14 mouse cellular contexts compared by ENCODE assay signal in genomic region chr13:23759251-23759771, GRCm38 (mm10). TPM values are rescaled to one million over a fixed set of nuclear protein-coding genes. Genes with fewer than 3 reads are reported as not detected.
DNase-seq lines count a peak whose midpoint lies in the region; ATAC-seq and TF ChIP-seq lines count a peak whose summit lies in the region.
"Had no signal": no experiment of that assay in that cellular context is flagged by ENCODE, and none has a peak within 500 bp of the region (broad histone marks: within the 10 kb centered on the region; RNA-seq: fewer than 3 reads in every experiment).

No protein-coding gene starts in this region.

- ATAC-seq in hindbrain, embryonic 11.5 days (ENCODE audit: low FRiP score) = no peak
- ATAC-seq in liver, embryonic 12.5 days = no peak
- ATAC-seq in hindbrain, embryonic 12.5 days (ENCODE audit: low FRiP score) = no peak
- ATAC-seq: activated CD4-positive, CD25-positive, alpha-beta regulatory T cell, adult 4 months had no signal

- H3K4me3 ChIP-seq in hindbrain, embryonic 10.5 days = 0 out of 2 replicates have a peak overlapping the region, but pooled peaks have one; percentile 66
- no peak overlapping the region for H3K4me3 ChIP-seq in hindbrain, embryonic 11.5 days (ENCODE audit: low read depth, low read length)
- H3K4me3 ChIP-seq in E14TG2a.4 (replicated peaks; ENCODE audit: low read length) (0 out of 2 replicates have a peak overlapping the region, but pooled peaks have one; percentile 68), ES-E14 (ENCODE audit: insufficient read depth in 1 of 2, low read depth in 1 of 2, low read length in 2 of 2, poor library complexity in 1 of 2, severe bottlenecking in 1 of 2) (no peak overlapping the region)
- peak overlapping the region; percentile 63; the same call in 1 of the 2 replicates for H3K4me3 ChIP-seq in liver, embryonic 12.5 days
- H3K4me3 ChIP-seq in hindbrain, embryonic 12.5 days = no peak overlapping the region

- in situ Hi-C loops in ES-E14 (cut with MboI; ENCODE audit: low sequenced_read_pairs in 2 of 2, unreplicated experiment in 2 of 2) = loop anchor here in 1 of 2 experiments (25.0 kb wide), 1 partner anchor 1722 kb away; the partner anchor contains the start of genes Hist1h2ag, Hist1h2ah, Hist1h2bj and Hist1h2bk

- no peak for TF ChIP-seq CTCF in E14TG2a.4 (conservative IDR thresholded peaks at IDR 0.05; ENCODE audit: low read length)

- no peaks in the 10 kb centered on the region for H3K27me3 ChIP-seq in hindbrain, embryonic 10.5 days (ENCODE audit: insufficient read depth, poor library complexity, severe bottlenecking)
- H3K27me3 ChIP-seq in hindbrain, embryonic 11.5 days (ENCODE audit: control insufficient read depth, insufficient read depth, low read length) = no peaks in the 10 kb centered on the region
- no peaks in the 10 kb centered on the region for H3K27me3 ChIP-seq in E14TG2a.4 (ENCODE audit: insufficient read depth, low read length)
- no peaks in the 10 kb centered on the region for H3K27me3 ChIP-seq in liver, embryonic 12.5 days (replicated peaks)
- H3K27me3 ChIP-seq in hindbrain, embryonic 12.5 days = no peaks in the 10 kb centered on the region
- H3K27me3 ChIP-seq: limb, embryonic 15.5 days; megakaryocyte, embryonic 14.5 days had no signal

- H3K36me3 ChIP-seq in hindbrain, embryonic 10.5 days = no peaks in the 10 kb centered on the region
- no peaks in the 10 kb centered on the region for H3K36me3 ChIP-seq in hindbrain, embryonic 11.5 days (ENCODE audit: control insufficient read depth, insufficient read depth, low read length)
- H3K36me3 ChIP-seq in E14TG2a.4 (ENCODE audit: insufficient read depth, low read length) (no peaks in the 10 kb centered on the region), ES-E14 (ENCODE audit: control insufficient read depth, insufficient read depth, low read length, poor library complexity, severe bottlenecking) (no peaks in the 10 kb centered on the region)
- H3K36me3 ChIP-seq in liver, embryonic 12.5 days = no peaks in the 10 kb centered on the region
- H3K36me3 ChIP-seq in hindbrain, embryonic 12.5 days = no peaks in the 10 kb centered on the region
- H3K36me3 ChIP-seq: G1E; limb, embryonic 15.5 days had no signal

- H3K9me3 ChIP-seq in hindbrain, embryonic 10.5 days = no peaks in the 10 kb centered on the region
- no peaks in the 10 kb centered on the region for H3K9me3 ChIP-seq in hindbrain, embryonic 11.5 days (ENCODE audit: control insufficient read depth, low read length)
- no peaks in the 10 kb centered on the region for H3K9me3 ChIP-seq in E14TG2a.4 (ENCODE audit: low read length)
- H3K9me3 ChIP-seq in ES-E14 (ENCODE audit: control insufficient read depth, insufficient read depth, low read depth, low read length) = no peaks in the 10 kb centered on the region
- no peaks in the 10 kb centered on the region for H3K9me3 ChIP-seq in liver, embryonic 12.5 days (replicated peaks)
- no peaks in the 10 kb centered on the region for H3K9me3 ChIP-seq in hindbrain, embryonic 12.5 days (replicated peaks)
- H3K9me3 ChIP-seq: G1E; limb, embryonic 15.5 days; megakaryocyte, embryonic 14.5 days had no signal

- H3K9ac ChIP-seq in hindbrain, embryonic 11.5 days (ENCODE audit: low read depth, low read length) = no peak overlapping the region
- no peak overlapping the region; the same call in 1 of the 2 replicates for H3K9ac ChIP-seq in ES-E14 (ENCODE audit: insufficient read depth, low read depth, low read length, poor library complexity, severe bottlenecking)
- H3K9ac ChIP-seq in liver, embryonic 12.5 days = peak overlapping the region; percentile 85
- no peak overlapping the region for H3K9ac ChIP-seq in hindbrain, embryonic 12.5 days

- H3K27ac ChIP-seq in hindbrain, embryonic 10.5 days = peak overlapping the region; percentile 94
- no peak overlapping the region for H3K27ac ChIP-seq in hindbrain, embryonic 11.5 days (ENCODE audit: low read depth, low read length)
- H3K27ac ChIP-seq in ES-E14 (ENCODE audit: insufficient read depth, low read depth, low read length, poor library complexity, severe bottlenecking) = peak overlapping the region; percentile 12; the same call in 1 of the 2 replicates
- H3K27ac ChIP-seq in liver, embryonic 12.5 days = peak overlapping the region; percentile 99
- no peak overlapping the region for H3K27ac ChIP-seq in hindbrain, embryonic 12.5 days

- DNase-seq in hindbrain, embryonic 10.5 days (ENCODE audit: low spot score) = no peak
- DNase-seq in hindbrain, embryonic 11.5 days (ENCODE audit: low spot score) = no peak
- DNase-seq in ES-E14 (ENCODE audit: low read depth, low spot score) = no peak
- DNase-seq in right cerebral cortex, postnatal 10 days (ENCODE audit: low spot score in 2 of 2) = no peak
- DNase-seq: heart, adult 18-20 months; kidney, adult 18-20 months had no signal

- WGBS in hindbrain, embryonic 10.5 days = 75% methylated on average over 3 of the region's 3 CpGs
- 69% methylated on average over 3 of the region's 3 CpGs for WGBS in hindbrain, embryonic 11.5 days
- 86% methylated on average over 3 of the region's 3 CpGs for WGBS in liver, embryonic 12.5 days (ENCODE audit: insufficient replicate concordance)
- WGBS in hindbrain, embryonic 12.5 days = 60% methylated on average over 3 of the region's 3 CpGs

- H3K4me1 ChIP-seq in hindbrain, embryonic 10.5 days (replicated peaks) = peaks cover 49% of the 10 kb centered on the region
- H3K4me1 ChIP-seq in hindbrain, embryonic 11.5 days (replicated peaks; ENCODE audit: control insufficient read depth, insufficient read depth, low read length) = peaks cover 7% of the 10 kb centered on the region; the same call in 1 of the 2 replicates
- H3K4me1 ChIP-seq in E14TG2a.4 (replicated peaks; ENCODE audit: low read depth, low read length) (peaks cover 41% of the 10 kb centered on the region), ES-E14 (ENCODE audit: control insufficient read depth in 2 of 2, insufficient read depth in 2 of 2, low read length in 2 of 2, poor library complexity in 1 of 2) (peaks cover 0 to 4% of the 10 kb centered on the region in 2 experiments; a peak in 1 of 4 replicates)
- H3K4me1 ChIP-seq in liver, embryonic 12.5 days = peaks cover 69% of the 10 kb centered on the region
- peaks cover 25% of the 10 kb centered on the region for H3K4me1 ChIP-seq in hindbrain, embryonic 12.5 days

- H3K4me2 ChIP-seq in hindbrain, embryonic 11.5 days (replicated peaks; ENCODE audit: low read depth, low read length) = no peak overlapping the region
- H3K4me2 ChIP-seq in liver, embryonic 12.5 days = peak overlapping the region; percentile 90
- H3K4me2 ChIP-seq in hindbrain, embryonic 12.5 days (replicated peaks) = no peak overlapping the region

TF ChIP-seq in ES-E14, 5 proteins besides CTCF, POLR2A, EP300 and RAD21:
- no peak for TF ChIP-seq ZC3H11A (IDR thresholded peaks at IDR 0.05; ENCODE audit: borderline replicate concordance, low read depth, low read length)
- no peak for TF ChIP-seq ZNF384 (IDR thresholded peaks at IDR 0.05; ENCODE audit: low read depth, low read length)
- TF ChIP-seq CHD2 (IDR thresholded peaks at IDR 0.05; ENCODE audit: low read depth, low read length) = no peak
- no peak for TF ChIP-seq MAFK (IDR thresholded peaks at IDR 0.05; ENCODE audit: insufficient read depth, low read depth, low read length)
- no peak for TF ChIP-seq HCFC1 (IDR thresholded peaks at IDR 0.05; ENCODE audit: borderline replicate concordance, insufficient read depth, low read length)

RNA-seq across cellular contexts. Expression of gene Hist1h4a, which starts 1.7 kb away (rescaled TPM):
- not detected in 2 replicates for polyA plus RNA-seq in hindbrain, embryonic 10.5 days (2016; fragmentation: Nextera tagmentation; extraction: Ambion mirVana)
- polyA plus RNA-seq in hindbrain, embryonic 11.5 days (2014; fragmentation: Nextera tagmentation; extraction: Ambion mirVana) = 0.32 TPM in 1 of 2 replicates, not detected in the other
- total RNA-seq in ES-E14 (2012; rRNA removed) = 1,331 and 1,744 TPM in 2 replicates
- 0.44 and 0.93 TPM in 2 replicates for polyA plus RNA-seq in liver, embryonic 12.5 days (2016; fragmentation: Nextera tagmentation; extraction: Ambion mirVana)
- polyA plus RNA-seq in hindbrain, embryonic 12.5 days (2016; fragmentation: Nextera tagmentation; extraction: Ambion mirVana) = 0.72 TPM in 1 of 2 replicates, not detected in the other
- polyA plus RNA-seq: neural tube, embryonic 11.5 days had no signal

RNA-seq across cellular contexts. Expression of gene Hist1h4b, which starts 2.5 kb away (rescaled TPM):
- 4.9 and 5.4 TPM in 2 replicates for polyA plus RNA-seq in hindbrain, embryonic 10.5 days (2016; fragmentation: Nextera tagmentation; extraction: Ambion mirVana)
- polyA plus RNA-seq in hindbrain, embryonic 11.5 days (2014; fragmentation: Nextera tagmentation; extraction: Ambion mirVana) = 3.6 and 4.8 TPM in 2 replicates
- total RNA-seq in ES-E14 (2012; rRNA removed) = 1,054 and 1,339 TPM in 2 replicates
- polyA plus RNA-seq in liver, embryonic 12.5 days (2016; fragmentation: Nextera tagmentation; extraction: Ambion mirVana) = 4.5 and 5.7 TPM in 2 replicates
- 5.0 and 5.5 TPM in 2 replicates for polyA plus RNA-seq in hindbrain, embryonic 12.5 days (2016; fragmentation: Nextera tagmentation; extraction: Ambion mirVana)

RNA-seq across cellular contexts. Expression of gene Hist1h3a, which starts 2.9 kb away (rescaled TPM):
- 3.7 and 4.8 TPM in 2 replicates for polyA plus RNA-seq in hindbrain, embryonic 10.5 days (2016; fragmentation: Nextera tagmentation; extraction: Ambion mirVana)
- polyA plus RNA-seq in hindbrain, embryonic 11.5 days (2014; fragmentation: Nextera tagmentation; extraction: Ambion mirVana) = 3.4 and 5.3 TPM in 2 replicates
- total RNA-seq in ES-E14 (2012; rRNA removed) = 470 and 728 TPM in 2 replicates
- polyA plus RNA-seq in liver, embryonic 12.5 days (2016; fragmentation: Nextera tagmentation; extraction: Ambion mirVana) = 5.5 and 6.8 TPM in 2 replicates
- polyA plus RNA-seq in hindbrain, embryonic 12.5 days (2016; fragmentation: Nextera tagmentation; extraction: Ambion mirVana) = 3.3 and 6.1 TPM in 2 replicates

RNA-seq across cellular contexts. Expression of gene Hist1h1a, which starts 4.2 kb away (rescaled TPM):
- polyA plus RNA-seq in hindbrain, embryonic 10.5 days (2016; fragmentation: Nextera tagmentation; extraction: Ambion mirVana) = 2.3 and 3.4 TPM in 2 replicates
- 2.4 and 3.7 TPM in 2 replicates for polyA plus RNA-seq in hindbrain, embryonic 11.5 days (2014; fragmentation: Nextera tagmentation; extraction: Ambion mirVana)
- total RNA-seq in ES-E14 (2012; rRNA removed) = 1,149 and 1,468 TPM in 2 replicates
- 4.9 and 5.8 TPM in 2 replicates for polyA plus RNA-seq in liver, embryonic 12.5 days (2016; fragmentation: Nextera tagmentation; extraction: Ambion mirVana)
- 2.4 and 2.7 TPM in 2 replicates for polyA plus RNA-seq in hindbrain, embryonic 12.5 days (2016; fragmentation: Nextera tagmentation; extraction: Ambion mirVana)

RNA-seq across cellular contexts. Expression of gene Hist1h3b, which starts 7.2 kb away (rescaled TPM):
- 5.5 and 8.8 TPM in 2 replicates for polyA plus RNA-seq in hindbrain, embryonic 10.5 days (2016; fragmentation: Nextera tagmentation; extraction: Ambion mirVana)
- 6.5 and 10.7 TPM in 2 replicates for polyA plus RNA-seq in hindbrain, embryonic 11.5 days (2014; fragmentation: Nextera tagmentation; extraction: Ambion mirVana)
- 667 and 954 TPM in 2 replicates for total RNA-seq in ES-E14 (2012; rRNA removed)
- 15.2 and 16.6 TPM in 2 replicates for polyA plus RNA-seq in liver, embryonic 12.5 days (2016; fragmentation: Nextera tagmentation; extraction: Ambion mirVana)
- polyA plus RNA-seq in hindbrain, embryonic 12.5 days (2016; fragmentation: Nextera tagmentation; extraction: Ambion mirVana) = 4.5 and 11.1 TPM in 2 replicates
- polyA plus RNA-seq: activated CD4-positive, CD25-positive, alpha-beta regulatory T cell, adult 4 months had no signal

Comparison
In these comparisons a context has a peak if more than half of its experiments do, and no peak if none do; other contexts are left out.
1. H3K27ac ChIP-seq: peak in hindbrain, embryonic 10.5 days (single experiment), ES-E14 (single experiment) and liver, embryonic 12.5 days (single experiment); none in hindbrain, embryonic 11.5 days (single experiment) and hindbrain, embryonic 12.5 days (single experiment).
2. H3K4me3 ChIP-seq: peak in hindbrain, embryonic 10.5 days (single experiment), E14TG2a.4 (single experiment) and liver, embryonic 12.5 days (single experiment); none in hindbrain, embryonic 11.5 days (single experiment), ES-E14 (0 of 2) and hindbrain, embryonic 12.5 days (single experiment).